In genomic region chr7:102441657-102442391, GRCm38 (mm10) we compare ENCODE assay signal across 8 mouse cellular contexts. TPM values are rescaled to one million over a fixed set of nuclear protein-coding genes. Genes with fewer than 3 reads are reported as not detected.
DNase-seq lines count a peak whose midpoint lies in the region; ATAC-seq and TF ChIP-seq lines count a peak whose summit lies in the region.

Rrm1 (plus strand) TSS chr7:102441695.

- peaks cover 12% of the 10 kb centered on the region for H3K36me3 ChIP-seq in hindbrain, embryonic 13.5 days

- no peak for TF ChIP-seq CTCF in Patski (IDR thresholded peaks at IDR 0.05)

- POLR2A ChIA-PET in Patski (lab: Charles Lee): interaction anchor here (0.7 kb wide), 1 partner anchor 106 kb away, joined by 3 read pairs; no protein-coding TSS in a partner anchor

- H3K4me3 ChIP-seq in hindbrain, embryonic 13.5 days: peak within 1 kb of the TSS; percentile 81

- CTCF ChIA-PET in Patski (lab: Charles Lee): interaction anchor here (1.1 kb wide), 1 partner anchor 9 kb away, joined by 3 read pairs; no protein-coding TSS in a partner anchor

- H3K27ac ChIP-seq in hindbrain, embryonic 13.5 days: peak within 1 kb of the TSS; percentile 81

- in situ Hi-C loops in Patski (cut with MboI; ENCODE audit: low pct_unique_long_range_greater_than_20kb): no loop called here

- peak; percentile 64 for DNase-seq in Patski (ENCODE audit: low read depth, low spot score)
- DNase-seq in cerebellum, postnatal 14 days: peak; percentile 95 to 97
- peak; percentile 94 to 96 for DNase-seq in frontal cortex, postnatal 14 days (ENCODE audit: low spot score in 2 of 2)
- DNase-seq in layer of hippocampus, postnatal 25 days (ENCODE audit: extremely low spot score in 1 of 2, low spot score in 1 of 2): peak; percentile 95
- peak; percentile 97 for DNase-seq in lung, postnatal 25 days (ENCODE audit: low spot score)
- DNase-seq in retina, embryonic 14.5 days (ENCODE audit: low spot score): peak; percentile 96
- peak; percentile 93 for DNase-seq in thymus, postnatal 4 days

- peak; percentile 97 for ATAC-seq in Patski
- ATAC-seq in hindbrain, embryonic 13.5 days (ENCODE audit: low FRiP score): peak; percentile 99

- H3K9me3 ChIP-seq in hindbrain, embryonic 13.5 days: no peaks in the 10 kb centered on the region

- H3K27me3 ChIP-seq in Patski: no peaks in the 10 kb centered on the region
- peaks cover 18% of the 10 kb centered on the region for H3K27me3 ChIP-seq in hindbrain, embryonic 13.5 days

- peaks cover 24% of the 10 kb centered on the region for H3K4me1 ChIP-seq in hindbrain, embryonic 13.5 days (replicated peaks)

- H3K9ac ChIP-seq in hindbrain, embryonic 13.5 days: peak within 1 kb of the TSS; percentile 80

- WGBS in hindbrain, embryonic 13.5 days: under 1% methylated on average over 56 of the region's 56 CpGs

- H3K4me2 ChIP-seq in hindbrain, embryonic 13.5 days: peak within 1 kb of the TSS; percentile 83

RNA-seq across cellular contexts. Expression of gene Rrm1, which starts in this region (rescaled TPM):
- polyA plus RNA-seq in Patski (2021): 85.9 TPM
- polyA plus RNA-seq in hindbrain, embryonic 13.5 days (2015; fragmentation: Nextera tagmentation; extraction: Ambion mirVana): 58.6 and 59.2 TPM in 2 replicates
- 10 to 100 TPM; 10.2 to 10.8 TPM for total RNA-seq in layer of hippocampus, postnatal 25 days (2021)

Comparison
In these comparisons a context has a peak if more than half of its experiments do, and no peak if none do; other contexts are left out.
1. Peak in every context shown above with its lines: DNase-seq, ATAC-seq, H3K4me3 ChIP-seq and H3K27ac ChIP-seq.